Mouse (Mus musculus): ENCODE measurements around the gene Olfr1240. TPM values are rescaled to one million over a fixed set of nuclear protein-coding genes. Genes with fewer than 3 reads are reported as not detected.

Olfr1240 gene
- total RNA-seq (2014; fragmentation: Nextera tagmentation): not detected in 2 replicates
- total RNA-seq (2017): not detected in 2 replicates

GRCm38 (mm10) chr2:89442900-89443299 lies at the start of gene Olfr1240:
TSS of gene Olfr1240 (minus strand) at chr2:89443000.
- no peak for ATAC-seq (replicated peaks; ENCODE audit: low FRiP score, low TSS enrichment, poor library complexity, severe bottlenecking)

DNA sequence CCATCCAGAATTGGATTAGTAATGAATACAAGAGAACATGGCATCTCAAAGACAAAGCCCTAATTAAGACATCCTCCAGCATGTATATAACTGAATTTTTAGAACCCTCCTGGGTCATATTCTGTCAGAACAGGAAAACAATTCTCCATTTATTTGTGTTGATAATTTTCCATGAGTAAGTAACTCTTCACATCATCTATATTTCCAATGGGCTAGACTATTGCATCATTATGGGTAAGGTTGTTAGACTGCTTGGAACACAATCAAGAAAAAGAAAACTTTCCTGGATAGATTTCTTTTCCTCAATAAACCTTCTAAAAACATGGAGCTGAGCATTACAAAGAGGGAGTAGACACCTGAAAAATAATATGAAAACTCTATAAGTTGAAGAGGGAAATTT lies 44.2 kb upstream of the Olfr1240 start, which contains the start of gene Olfr1241:
TSS of gene Olfr1241 (minus strand) at position 101 of the 400 bp plus-strand sequence.
- ATAC-seq (replicated peaks; ENCODE audit: low FRiP score, low TSS enrichment, poor library complexity, severe bottlenecking): no peak

DNA sequence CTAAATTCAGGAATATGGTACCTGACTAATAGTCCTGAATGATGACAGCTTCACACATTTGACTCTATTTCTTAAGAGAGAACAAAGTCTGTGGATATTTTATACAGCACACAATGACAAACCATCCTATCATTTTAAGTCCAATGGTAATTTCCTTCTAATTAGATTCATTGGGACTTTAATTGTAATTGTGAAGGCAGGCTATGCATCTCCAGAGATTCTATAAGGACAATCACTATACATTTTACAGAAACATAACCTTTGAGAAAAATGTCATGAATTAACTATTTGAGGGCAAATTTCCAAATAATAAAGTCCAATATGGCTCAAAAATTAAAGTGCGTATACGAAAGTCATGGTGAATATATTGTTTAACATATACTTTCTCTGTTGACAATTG lies 22.5 kb downstream of the Olfr1240 start, which contains the start of gene Olfr1239:
TSS of gene Olfr1239 (minus strand) at position 101 of the 400 bp plus-strand sequence.
- no peak for ATAC-seq (replicated peaks; ENCODE audit: low FRiP score, low TSS enrichment, poor library complexity, severe bottlenecking)

- ATAC-seq (replicated peaks; ENCODE audit: low FRiP score, low TSS enrichment, poor library complexity, severe bottlenecking): no peak
These were observed 28.2 kb downstream of the Olfr1240 start for GRCm38 (mm10) chr2:89414557-89414956.

GRCm38 (mm10) chr2:89409576-89409975 lies 33.2 kb downstream of the Olfr1240 start, which contains the start of gene Olfr1238:
TSS of gene Olfr1238 (minus strand) at chr2:89409676.
- no peak for ATAC-seq (replicated peaks; ENCODE audit: low FRiP score, low TSS enrichment, poor library complexity, severe bottlenecking)

DNA sequence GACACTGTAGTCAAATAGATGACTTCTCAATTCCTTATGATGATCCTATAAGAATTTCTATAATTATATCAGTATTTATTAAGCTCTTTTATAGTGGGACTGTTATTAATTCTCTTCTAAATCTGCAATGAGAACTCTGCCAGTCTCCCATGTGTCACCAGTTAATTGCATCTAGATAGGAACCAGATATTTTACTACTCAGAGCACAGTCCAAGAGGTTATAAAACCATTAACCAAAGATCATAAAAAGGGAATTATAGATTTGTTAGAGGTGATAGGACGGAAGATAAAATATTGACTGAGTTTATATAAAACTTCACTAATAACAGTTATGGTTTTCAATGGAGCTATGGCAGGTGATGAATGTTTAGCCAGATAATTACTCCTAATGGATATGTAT lies 41.9 kb downstream of the Olfr1240 start:
- no peak for ATAC-seq (replicated peaks; ENCODE audit: low FRiP score, low TSS enrichment, poor library complexity, severe bottlenecking)

Other genes starting within 250 kb of the Olfr1240 start
- not detected in 2 replicates for gene Olfr1226, start 243.0 kb downstream of the Olfr1240 start, total RNA-seq (2014; fragmentation: Nextera tagmentation)
- not detected in 2 replicates for gene Olfr1226, start 243.0 kb downstream of the Olfr1240 start, total RNA-seq (2017)
- not detected in 2 replicates for gene Olfr1228, start 188.9 kb downstream of the Olfr1240 start, total RNA-seq (2014; fragmentation: Nextera tagmentation)
- gene Olfr1228, start 188.9 kb downstream of the Olfr1240 start, total RNA-seq (2017): not detected in 2 replicates
- gene Olfr1229, start 155.0 kb downstream of the Olfr1240 start, total RNA-seq (2014; fragmentation: Nextera tagmentation): not detected in 2 replicates
- not detected in 2 replicates for gene Olfr1229, start 155.0 kb downstream of the Olfr1240 start, total RNA-seq (2017)
- not detected in 2 replicates for gene Olfr1230, start 145.7 kb downstream of the Olfr1240 start, total RNA-seq (2014; fragmentation: Nextera tagmentation)
- gene Olfr1230, start 145.7 kb downstream of the Olfr1240 start, total RNA-seq (2017): not detected in 2 replicates
- not detected in 2 replicates for gene Olfr1231, start 135.9 kb downstream of the Olfr1240 start, total RNA-seq (2014; fragmentation: Nextera tagmentation)
- gene Olfr1231, start 135.9 kb downstream of the Olfr1240 start, total RNA-seq (2017): not detected in 2 replicates
- not detected in 2 replicates for gene Olfr1232, start 113.3 kb downstream of the Olfr1240 start, total RNA-seq (2014; fragmentation: Nextera tagmentation)
- gene Olfr1232, start 113.3 kb downstream of the Olfr1240 start, total RNA-seq (2017): not detected in 2 replicates
- gene Olfr1233, start 100.6 kb downstream of the Olfr1240 start, total RNA-seq (2014; fragmentation: Nextera tagmentation): not detected in 2 replicates
- not detected in 2 replicates for gene Olfr1233, start 100.6 kb downstream of the Olfr1240 start, total RNA-seq (2017)
- not detected in 2 replicates for gene Olfr1234, start 78.1 kb downstream of the Olfr1240 start, total RNA-seq (2014; fragmentation: Nextera tagmentation)
- not detected in 2 replicates for gene Olfr1234, start 78.1 kb downstream of the Olfr1240 start, total RNA-seq (2017)
- not detected in 2 replicates for gene Olfr1238, start 33.3 kb downstream of the Olfr1240 start, total RNA-seq (2014; fragmentation: Nextera tagmentation)
- gene Olfr1238, start 33.3 kb downstream of the Olfr1240 start, total RNA-seq (2017): not detected in 2 replicates
- not detected in 2 replicates for gene Olfr1239, start 22.6 kb downstream of the Olfr1240 start, total RNA-seq (2014; fragmentation: Nextera tagmentation)
- gene Olfr1239, start 22.6 kb downstream of the Olfr1240 start, total RNA-seq (2017): not detected in 2 replicates
- gene Olfr1241, start 44.1 kb upstream of the Olfr1240 start, total RNA-seq (2014; fragmentation: Nextera tagmentation): not detected in 2 replicates
- not detected in 2 replicates for gene Olfr1241, start 44.1 kb upstream of the Olfr1240 start, total RNA-seq (2017)
- gene Olfr1242, start 55.3 kb upstream of the Olfr1240 start, total RNA-seq (2014; fragmentation: Nextera tagmentation): not detected in 2 replicates
- not detected in 2 replicates for gene Olfr1242, start 55.3 kb upstream of the Olfr1240 start, total RNA-seq (2017)
- gene Olfr1243, start 88.5 kb upstream of the Olfr1240 start, total RNA-seq (2014; fragmentation: Nextera tagmentation): not detected in 2 replicates
- gene Olfr1243, start 88.5 kb upstream of the Olfr1240 start, total RNA-seq (2017): not detected in 2 replicates
- gene Olfr1245, start 135.4 kb upstream of the Olfr1240 start, total RNA-seq (2014; fragmentation: Nextera tagmentation): not detected in 2 replicates
- gene Olfr1245, start 135.4 kb upstream of the Olfr1240 start, total RNA-seq (2017): not detected in 2 replicates
- gene Olfr1246, start 150.2 kb upstream of the Olfr1240 start, total RNA-seq (2014; fragmentation: Nextera tagmentation): not detected in 2 replicates
- not detected in 2 replicates for gene Olfr1246, start 150.2 kb upstream of the Olfr1240 start, total RNA-seq (2017)
- not detected in 2 replicates for gene Olfr1247, start 171.1 kb upstream of the Olfr1240 start, total RNA-seq (2014; fragmentation: Nextera tagmentation)
- not detected in 2 replicates for gene Olfr1247, start 171.1 kb upstream of the Olfr1240 start, total RNA-seq (2017)
- not detected in 2 replicates for gene Olfr1248, start 175.2 kb upstream of the Olfr1240 start, total RNA-seq (2014; fragmentation: Nextera tagmentation)
- not detected in 2 replicates for gene Olfr1248, start 175.2 kb upstream of the Olfr1240 start, total RNA-seq (2017)
- gene Olfr1249, start 192.0 kb upstream of the Olfr1240 start, total RNA-seq (2014; fragmentation: Nextera tagmentation): not detected in 2 replicates
- gene Olfr1249, start 192.0 kb upstream of the Olfr1240 start, total RNA-seq (2017): not detected in 2 replicates
- not detected in 2 replicates for gene Olfr1250, start 218.5 kb upstream of the Olfr1240 start, total RNA-seq (2014; fragmentation: Nextera tagmentation)
- gene Olfr1250, start 218.5 kb upstream of the Olfr1240 start, total RNA-seq (2017): not detected in 2 replicates
- gene Olfr1251, start 228.9 kb upstream of the Olfr1240 start, total RNA-seq (2014; fragmentation: Nextera tagmentation): not detected in 2 replicates
- gene Olfr1251, start 228.9 kb upstream of the Olfr1240 start, total RNA-seq (2017): not detected in 2 replicates